Mouse (Mus musculus) lung, postnatal 0 days (tissue): ENCODE data around the gene Ncf1. TPM values are rescaled to one million over a fixed set of nuclear protein-coding genes. Genes with fewer than 3 reads are reported as not detected.

Experiments
- ATAC-seq: fragments of 200-750 bp; cut with Nextera tagmentation; 2 replicates; pipeline ENCODE4 v1.8.0; 2017; ENCODE audit warnings: moderate library complexity
- DNase-seq: peaks from one replicate; pipeline ENCODE4 v3.0.0-alpha.2; 2016; ENCODE audit warnings: low spot score
- H3K27ac ChIP-seq: fragments of 300-500 bp; sonication (generic); 2 replicates; pipeline ENCODE4 v1.5.1; 2014; ENCODE audit warnings: antibody characterized with exemption, mild to moderate bottlenecking, low read length, mixed read lengths
- H3K27me3 ChIP-seq: fragments of 300-500 bp; sonication (generic); replicated peaks from 2 replicates; pipeline ENCODE4 v1.6.1; 2014; ENCODE audit warnings: low read length, mixed read lengths; ENCODE audit not compliant: insufficient read depth
- H3K36me3 ChIP-seq: fragments of 300-500 bp; sonication (generic); 2 replicates; pipeline ENCODE4 v1.6.1; 2014; ENCODE audit warnings: low read length, mixed read lengths; ENCODE audit not compliant: insufficient read depth
- H3K4me1 ChIP-seq: fragments of 300-500 bp; sonication (generic); 2 replicates; pipeline ENCODE4 v1.6.1; 2014; ENCODE audit warnings: antibody characterized with exemption, low read depth, low read length, mixed read lengths; ENCODE audit not compliant: insufficient read depth
- H3K4me2 ChIP-seq: fragments of 300-500 bp; sonication (generic); replicated peaks from 2 replicates; pipeline ENCODE4 v1.6.1; 2014; ENCODE audit warnings: low read depth, mild to moderate bottlenecking, low read length, moderate library complexity, mixed read lengths
- H3K4me3 ChIP-seq: fragments of 300-500 bp; sonication (generic); 2 replicates; pipeline ENCODE4 v1.5.1; 2014; ENCODE audit warnings: low read depth, low read length
- H3K9ac ChIP-seq: fragments of 300-500 bp; sonication (generic); replicated peaks from 2 replicates; pipeline ENCODE4 v1.6.1; 2014; ENCODE audit warnings: low read depth, mild to moderate bottlenecking
- H3K9me3 ChIP-seq: fragments of 300-500 bp; sonication (generic); 2 replicates; pipeline ENCODE4 v1.6.1; 2016; ENCODE audit warnings: low read length, mixed read lengths
- CTCF ChIP-seq: IDR thresholded peaks from 2 replicates; pipeline ENCODE4 v1.5.1; 2016; ENCODE audit warnings: antibody characterized with exemption, mild to moderate bottlenecking
- EP300 ChIP-seq: IDR thresholded peaks from 2 replicates; pipeline ENCODE4 v1.6.1; 2016; ENCODE audit warnings: antibody characterized with exemption, mild to moderate bottlenecking, control low read depth
- WGBS: fragments of 180-500 bp; shearing (Covaris S2); extraction: QIAGEN DNeasy Blood & Tissue Kit; methylation state at CpG from one replicate; pipeline ENCODE4 v1.1.7; 2014; 5-methylcytosine and 5-hydroxymethylcytosine counted together
- polyA plus RNA-seq: library from polyadenylated mRNA; unstranded; fragments of >200 nt; fragmentation: Nextera tagmentation; extraction: Ambion mirVana; gene quantifications from 2 replicates; pipeline ENCODE4 v1.2.1, GENCODE M21; 2015

Gene Ncf1
- polyA plus RNA-seq, 1 experiment from 2014 or later = 19.6 TPM

GRCm38 (mm10) chr5:134178536-134178935 lies 50.9 kb downstream of the Ncf1 start:
- no peak for TF ChIP-seq EP300
- 71% methylated on average over 7 of the region's 7 CpGs for WGBS
- Histone ChIP-seq H3K27me3 (no peaks in the 10 kb centered on the region), H3K4me3 (no peak overlapping the region), H3K4me2 (no peak overlapping the region), H3K9ac (no peak overlapping the region), H3K36me3 (no peaks in the 10 kb centered on the region), H3K27ac (no peak overlapping the region), H3K9me3 (no peaks in the 10 kb centered on the region), H3K4me1 (peaks cover 6% of the 10 kb centered on the region; the same call in 1 of the 2 replicates)
- no peak for ATAC-seq
- no peak for DNase-seq

GRCm38 (mm10) chr5:134176169-134176881 lies 53.1 kb downstream of the Ncf1 start, which contains the start of gene Rcc1l:
TSS of gene Rcc1l (minus strand) at chr5:134176774.
- WGBS = under 1% methylated on average over 61 of the region's 72 CpGs
- Histone ChIP-seq H3K36me3 (no peaks in the 10 kb centered on the region), H3K4me1 (no peaks in the 10 kb centered on the region; the same call in 1 of the 2 replicates), H3K4me2 (peak within 1 kb of the TSS; percentile 68), H3K27me3 (no peaks in the 10 kb centered on the region), H3K27ac (peak within 1 kb of the TSS; percentile 73), H3K9ac (peak within 1 kb of the TSS; percentile 47), H3K4me3 (peak within 1 kb of the TSS; percentile 87), H3K9me3 (no peaks in the 10 kb centered on the region)
- TF ChIP-seq EP300 (no peak), CTCF (no peak)
- DNase-seq (peak; percentile 97), ATAC-seq (peak; percentile 93)

GRCm38 (mm10) chr5:134175696-134176095 lies 53.7 kb downstream of the Ncf1 start:
- TF ChIP-seq EP300 (no peak), CTCF (no peak)
- H3K27ac ChIP-seq = no peak overlapping the region
- ATAC-seq (no peak), DNase-seq (no peak)
- H3K4me3 ChIP-seq = peak overlapping the region; percentile 87
- no peaks in the 10 kb centered on the region for H3K9me3 ChIP-seq
- H3K27me3 ChIP-seq = no peaks in the 10 kb centered on the region
- WGBS = 12% methylated on average over 10 of the region's 10 CpGs
- no peak overlapping the region for H3K9ac ChIP-seq
- no peaks in the 10 kb centered on the region for H3K4me1 ChIP-seq
- no peaks in the 10 kb centered on the region for H3K36me3 ChIP-seq
- H3K4me2 ChIP-seq = peak overlapping the region; percentile 68

- no peak overlapping the region for H3K27ac ChIP-seq
- ATAC-seq (no peak), DNase-seq (peak; percentile 35)
- no peak overlapping the region for H3K4me2 ChIP-seq
- no peaks in the 10 kb centered on the region for H3K27me3 ChIP-seq
- no peak overlapping the region for H3K9ac ChIP-seq
- TF ChIP-seq EP300 (no peak), CTCF (peak; percentile 78)
- H3K4me3 ChIP-seq = no peak overlapping the region
- WGBS = 36% methylated on average over 4 of the region's 4 CpGs
- no peaks in the 10 kb centered on the region for H3K4me1 ChIP-seq
- H3K9me3 ChIP-seq = no peaks in the 10 kb centered on the region
- H3K36me3 ChIP-seq = no peaks in the 10 kb centered on the region
Observed at GRCm38 (mm10) chr5:134173206-134173605, 56.2 kb downstream of the Ncf1 start.

GRCm38 (mm10) chr5:134170167-134170566 lies 59.3 kb downstream of the Ncf1 start:
- Histone ChIP-seq H3K4me3 (no peak overlapping the region), H3K27ac (no peak overlapping the region), H3K4me1 (no peaks in the 10 kb centered on the region), H3K9me3 (no peaks in the 10 kb centered on the region), H3K36me3 (no peaks in the 10 kb centered on the region), H3K27me3 (no peaks in the 10 kb centered on the region), H3K9ac (no peak overlapping the region), H3K4me2 (no peak overlapping the region)
- DNase-seq (no peak), ATAC-seq (no peak)
- no peak for TF ChIP-seq CTCF
- no peak for TF ChIP-seq EP300
- 92% methylated on average over 8 of the region's 8 CpGs for WGBS

Other genes starting within 250 kb of the Ncf1 start
- gene Castor2, start 129.9 kb downstream of the Ncf1 start, polyA plus RNA-seq = 6.3 and 7.8 TPM in 2 replicates
- 11.3 and 11.4 TPM in 2 replicates for gene Rcc1l, start 52.9 kb downstream of the Ncf1 start, polyA plus RNA-seq
- gene Gtf2ird2, start 45.6 kb downstream of the Ncf1 start, polyA plus RNA-seq = 4.4 and 5.6 TPM in 2 replicates
- 84.9 and 110 TPM in 2 replicates for gene Gtf2i, start 85.1 kb upstream of the Ncf1 start, polyA plus RNA-seq
- gene Gtf2ird1, start 227.1 kb upstream of the Ncf1 start, polyA plus RNA-seq = 31.9 and 36.1 TPM in 2 replicates